ENCODE assay signal across 18 mouse cellular contexts in the genomic region with DNA sequence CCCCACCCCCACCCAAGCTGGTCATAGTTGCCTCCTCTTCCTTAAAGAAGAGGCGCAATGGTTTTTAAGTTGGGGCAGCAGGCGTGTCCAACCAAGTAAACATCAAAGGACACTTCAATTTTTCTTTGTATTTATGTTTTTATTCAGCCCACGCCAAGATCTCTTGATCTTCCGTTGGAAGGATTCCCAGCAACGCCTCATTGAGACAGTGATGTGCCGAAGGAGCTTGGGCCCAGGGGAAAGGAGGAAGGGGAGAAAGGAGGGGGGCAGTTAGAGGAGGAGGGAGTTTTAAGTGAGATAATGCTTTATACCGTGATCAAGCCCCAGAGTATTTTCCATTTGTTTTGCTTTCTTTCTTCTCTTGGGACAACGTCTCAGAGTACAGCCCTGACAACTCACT. TPM values are rescaled to one million over a fixed set of nuclear protein-coding genes. Genes with fewer than 3 reads are reported as not detected.
A peak's percentile ranks its signal among the peaks of the same experiment; 100 is the strongest.
DNase-seq lines count a peak whose midpoint lies in the region; ATAC-seq and TF ChIP-seq lines count a peak whose summit lies in the region.
"Had no signal": no experiment of that assay in that cellular context is flagged by ENCODE, and none has a peak within 500 bp of the region (broad histone marks: within the 10 kb centered on the region; RNA-seq: fewer than 3 reads in every experiment).

No protein-coding gene starts in this region.

- no peak overlapping the region for H3K27ac ChIP-seq in forebrain, embryonic 14.5 days (ENCODE audit: low read depth, low read length)
- no peak overlapping the region for H3K27ac ChIP-seq in forebrain, embryonic 16.5 days (ENCODE audit: low read length)
- H3K27ac ChIP-seq in lung, embryonic 14.5 days (ENCODE audit: low read depth): no peak overlapping the region
- no peak overlapping the region for H3K27ac ChIP-seq in gastrocnemius, adult 2 months
- H3K27ac ChIP-seq: embryonic facial prominence, embryonic 10.5 days; embryonic facial prominence, embryonic 12.5 days; forebrain, embryonic 13.5 days had no signal

- no peaks in the 10 kb centered on the region for H3K36me3 ChIP-seq in forebrain, embryonic 14.5 days (ENCODE audit: control insufficient read depth, insufficient read depth, low read length)
- H3K36me3 ChIP-seq in forebrain, embryonic 16.5 days (ENCODE audit: control insufficient read depth, insufficient read depth): no peaks in the 10 kb centered on the region
- H3K36me3 ChIP-seq in lung, embryonic 14.5 days (ENCODE audit: insufficient read depth): no peaks in the 10 kb centered on the region
- H3K36me3 ChIP-seq: embryonic facial prominence, embryonic 12.5 days had no signal

- H3K9me3 ChIP-seq in forebrain, embryonic 14.5 days (replicated peaks; ENCODE audit: control insufficient read depth, low read length): no peaks in the 10 kb centered on the region
- no peaks in the 10 kb centered on the region for H3K9me3 ChIP-seq in forebrain, embryonic 16.5 days (ENCODE audit: control insufficient read depth, low read length)
- no peaks in the 10 kb centered on the region for H3K9me3 ChIP-seq in lung, embryonic 14.5 days (ENCODE audit: low read depth, low read length)

- TF ChIP-seq CTCF in lung, embryonic 14.5 days (IDR thresholded peaks at IDR 0.05; ENCODE audit: low read depth): no peak
- no peak for TF ChIP-seq CTCF in gastrocnemius, adult 2 months (IDR thresholded peaks at IDR 0.05)

- H3K4me1 ChIP-seq in forebrain, embryonic 14.5 days (ENCODE audit: control insufficient read depth, insufficient read depth, low read length): peaks cover 11% of the 10 kb centered on the region
- peaks cover 17% of the 10 kb centered on the region for H3K4me1 ChIP-seq in forebrain, embryonic 16.5 days (replicated peaks; ENCODE audit: control insufficient read depth, insufficient read depth, low read length)
- peaks cover 7% of the 10 kb centered on the region; the same call in 1 of the 2 replicates for H3K4me1 ChIP-seq in lung, embryonic 14.5 days (ENCODE audit: insufficient read depth)

- 60% methylated on average over 8 of the region's 8 CpGs for WGBS in forebrain, embryonic 14.5 days
- 56% methylated on average over 8 of the region's 8 CpGs for WGBS in forebrain, embryonic 16.5 days
- WGBS in lung, embryonic 14.5 days: 38% methylated on average over 8 of the region's 8 CpGs

- DNase-seq in forebrain, embryonic 14.5 days (ENCODE audit: low spot score): peak; percentile 16
- DNase-seq in lung, embryonic 14.5 days: peak; percentile 77
- DNase-seq in lung, postnatal 36 days: no peak
- DNase-seq in lung, postnatal 10 days: peak; percentile 31
- no peak for DNase-seq in lung, adult 18-20 months
- no peak for DNase-seq in gastrocnemius, adult 2 months
- DNase-seq: adrenal gland, adult 8-10 months; adrenal gland, postnatal 25 days; cerebellum, adult 11-12 months; cerebellum, adult 2 months; cerebellum, adult 9-10 months; cerebellum, postnatal 10 days; cerebellum, postnatal 25 days; forebrain, postnatal 0 days had no signal

- no peak overlapping the region for H3K4me2 ChIP-seq in forebrain, embryonic 14.5 days (ENCODE audit: low read length)
- no peak overlapping the region for H3K4me2 ChIP-seq in forebrain, embryonic 16.5 days (ENCODE audit: low read length)
- H3K4me2 ChIP-seq in lung, embryonic 14.5 days: no peak overlapping the region
- H3K4me2 ChIP-seq: embryonic facial prominence, embryonic 12.5 days; forebrain, embryonic 13.5 days had no signal

- no peak for ATAC-seq in forebrain, embryonic 14.5 days
- no peak for ATAC-seq in forebrain, embryonic 16.5 days
- ATAC-seq in lung, embryonic 14.5 days (ENCODE audit: insufficient read depth): peak; percentile 14; the same call in 1 of the 2 replicates
- ATAC-seq: forebrain, embryonic 13.5 days; forebrain, postnatal 0 days had no signal

- H3K9ac ChIP-seq in forebrain, embryonic 14.5 days (ENCODE audit: low read length): no peak overlapping the region
- no peak overlapping the region for H3K9ac ChIP-seq in forebrain, embryonic 16.5 days (replicated peaks; ENCODE audit: low read depth, low read length)
- no peak overlapping the region for H3K9ac ChIP-seq in lung, embryonic 14.5 days
- H3K9ac ChIP-seq: embryonic facial prominence, embryonic 12.5 days; forebrain, embryonic 13.5 days; forebrain, postnatal 0 days had no signal

- H3K27me3 ChIP-seq in forebrain, embryonic 14.5 days (replicated peaks; ENCODE audit: control insufficient read depth, insufficient read depth, low read length): no peaks in the 10 kb centered on the region
- H3K27me3 ChIP-seq in forebrain, embryonic 16.5 days (replicated peaks; ENCODE audit: control insufficient read depth, insufficient read depth, low read length): no peaks in the 10 kb centered on the region
- H3K27me3 ChIP-seq in lung, embryonic 14.5 days (ENCODE audit: insufficient read depth, low read length): no peaks in the 10 kb centered on the region
- H3K27me3 ChIP-seq: embryonic facial prominence, embryonic 12.5 days; forebrain, embryonic 13.5 days had no signal

- intact Hi-C loops in gastrocnemius, adult 2 months (cut with DNase I): no loop called here

- H3K4me3 ChIP-seq in forebrain, embryonic 14.5 days (ENCODE audit: low read depth, low read length): no peak overlapping the region
- H3K4me3 ChIP-seq in forebrain, embryonic 16.5 days (replicated peaks; ENCODE audit: low read length): no peak overlapping the region
- no peak overlapping the region for H3K4me3 ChIP-seq in lung, embryonic 14.5 days (ENCODE audit: low read depth, low read length)
- no peak overlapping the region for H3K4me3 ChIP-seq in gastrocnemius, adult 2 months
- H3K4me3 ChIP-seq: embryonic facial prominence, embryonic 10.5 days; embryonic facial prominence, embryonic 12.5 days; forebrain, embryonic 13.5 days had no signal

RNA-seq across cellular contexts. Expression of gene Slc7a1, which starts 18.6 kb away (rescaled TPM):
- 30.0 and 44.2 TPM in 2 replicates for polyA plus RNA-seq in forebrain, embryonic 14.5 days (2014; fragmentation: Nextera tagmentation; extraction: Ambion mirVana)
- 39.3 and 42.6 TPM in 2 replicates for polyA plus RNA-seq in forebrain, embryonic 16.5 days (2015; fragmentation: Nextera tagmentation; extraction: Ambion mirVana)
- polyA plus RNA-seq in lung, embryonic 14.5 days (2014; fragmentation: Nextera tagmentation; extraction: Ambion mirVana): 28.9 and 31.3 TPM in 2 replicates
- 1 to 10 TPM; 2.4 to 3.0 TPM for total RNA-seq in gastrocnemius, adult 2 months (2021)

Comparison
In these comparisons a context has a peak if more than half of its experiments do, and no peak if none do; other contexts are left out.
1. DNase-seq: peak in forebrain, embryonic 14.5 days (single experiment), lung, embryonic 14.5 days (single experiment) and lung, postnatal 10 days (single experiment); none in lung, postnatal 36 days (single experiment), lung, adult 18-20 months (0 of 2) and gastrocnemius, adult 2 months (single experiment).